Mouse (Mus musculus): Measurements from ENCODE around the gene Tex22. TPM values are rescaled to one million over a fixed set of nuclear protein-coding genes. Genes with fewer than 3 reads are reported as not detected.

Tex22 gene
- polyA plus RNA-seq, 1 experiment from 2014 or later: not detected

GRCm38 (mm10) chr12:113103846-113104451 lies 29.6 kb downstream of the Tex22 start:
- Histone ChIP-seq H3K27me3 (no peaks in the 10 kb centered on the region), H3K9ac (no peak overlapping the region), H3K9me3 (replicated peaks) (no peaks in the 10 kb centered on the region), H3K4me2 (no peak overlapping the region), H3K27ac (no peak overlapping the region), H3K4me3 (no peak overlapping the region), H3K4me1 (replicated peaks) (peaks cover 70% of the 10 kb centered on the region), H3K36me3 (no peaks in the 10 kb centered on the region)
- 77% methylated on average over 8 of the region's 8 CpGs for WGBS
- ATAC-seq (replicated peaks; ENCODE audit: insufficient number of reproducible peaks, insufficient read depth, low FRiP score, low read depth): no peak

- WGBS: 79% methylated on average over 6 of the region's 6 CpGs
- Histone ChIP-seq H3K4me1 (replicated peaks) (peaks cover 51% of the 10 kb centered on the region), H3K9me3 (replicated peaks) (no peaks in the 10 kb centered on the region), H3K36me3 (no peaks in the 10 kb centered on the region), H3K4me3 (no peak overlapping the region), H3K27me3 (no peaks in the 10 kb centered on the region), H3K9ac (no peak overlapping the region), H3K4me2 (no peak overlapping the region), H3K27ac (no peak overlapping the region)
- ATAC-seq (replicated peaks; ENCODE audit: insufficient number of reproducible peaks, insufficient read depth, low FRiP score, low read depth): no peak
Observed at GRCm38 (mm10) chr12:113106386-113106785, 32.1 kb downstream of the Tex22 start.

- H3K27ac ChIP-seq: no peak overlapping the region
- H3K4me1 ChIP-seq (replicated peaks): peaks cover 43% of the 10 kb centered on the region
- peaks cover 1% of the 10 kb centered on the region; the same call in 1 of the 2 replicates for H3K36me3 ChIP-seq
- H3K4me3 ChIP-seq: no peak overlapping the region
- WGBS: 63% methylated on average over 4 of the region's 4 CpGs
- H3K4me2 ChIP-seq: no peak overlapping the region
- no peak for ATAC-seq (replicated peaks; ENCODE audit: insufficient number of reproducible peaks, insufficient read depth, low FRiP score, low read depth)
- H3K9ac ChIP-seq: no peak overlapping the region
- H3K27me3 ChIP-seq: no peaks in the 10 kb centered on the region
- H3K9me3 ChIP-seq (replicated peaks): no peaks in the 10 kb centered on the region
Observed at GRCm38 (mm10) chr12:113107431-113108124, 33.3 kb downstream of the Tex22 start.

- 76% methylated on average over 17 of the region's 17 CpGs for WGBS
- Histone ChIP-seq H3K36me3 (peaks cover 8% of the 10 kb centered on the region; the same call in 1 of the 2 replicates), H3K27ac (no peak overlapping the region), H3K4me1 (replicated peaks) (peaks cover 34% of the 10 kb centered on the region), H3K27me3 (no peaks in the 10 kb centered on the region), H3K9me3 (replicated peaks) (no peaks in the 10 kb centered on the region), H3K4me3 (no peak overlapping the region), H3K4me2 (no peak overlapping the region), H3K9ac (no peak overlapping the region)
- no peak for ATAC-seq (replicated peaks; ENCODE audit: insufficient number of reproducible peaks, insufficient read depth, low FRiP score, low read depth)
Observed at GRCm38 (mm10) chr12:113108528-113109283, 34.4 kb downstream of the Tex22 start.

- H3K4me2 ChIP-seq: no peak overlapping the region
- no peak overlapping the region for H3K9ac ChIP-seq
- no peaks in the 10 kb centered on the region for H3K27me3 ChIP-seq
- no peaks in the 10 kb centered on the region for H3K9me3 ChIP-seq (replicated peaks)
- peaks cover 27% of the 10 kb centered on the region for H3K4me1 ChIP-seq (replicated peaks)
- H3K36me3 ChIP-seq: peaks cover 15% of the 10 kb centered on the region
- H3K4me3 ChIP-seq: no peak overlapping the region
- WGBS: 87% methylated on average over 10 of the region's 10 CpGs
- H3K27ac ChIP-seq: no peak overlapping the region
- ATAC-seq (replicated peaks; ENCODE audit: insufficient number of reproducible peaks, insufficient read depth, low FRiP score, low read depth): no peak
Observed at GRCm38 (mm10) chr12:113109801-113110200, 35.5 kb downstream of the Tex22 start.

GRCm38 (mm10) chr12:113114141-113114540 lies 39.8 kb downstream of the Tex22 start:
- H3K9ac ChIP-seq: no peak overlapping the region
- peaks cover 12% of the 10 kb centered on the region; the same call in 1 of the 2 replicates for H3K4me1 ChIP-seq (replicated peaks)
- peaks cover 49% of the 10 kb centered on the region for H3K36me3 ChIP-seq
- H3K4me2 ChIP-seq: no peak overlapping the region
- H3K9me3 ChIP-seq (replicated peaks): no peaks in the 10 kb centered on the region
- WGBS: 82% methylated on average over 4 of the region's 4 CpGs
- no peak for ATAC-seq (replicated peaks; ENCODE audit: insufficient number of reproducible peaks, insufficient read depth, low FRiP score, low read depth)
- no peaks in the 10 kb centered on the region for H3K27me3 ChIP-seq
- H3K4me3 ChIP-seq: no peak overlapping the region
- no peak overlapping the region for H3K27ac ChIP-seq

GRCm38 (mm10) chr12:113114856-113115538 lies 40.7 kb downstream of the Tex22 start:
- WGBS: 78% methylated on average over 16 of the region's 16 CpGs
- no peaks in the 10 kb centered on the region for H3K27me3 ChIP-seq
- no peak overlapping the region for H3K9ac ChIP-seq
- no peak overlapping the region for H3K4me2 ChIP-seq
- H3K4me3 ChIP-seq: no peak overlapping the region
- H3K4me1 ChIP-seq (replicated peaks): peaks cover 19% of the 10 kb centered on the region
- H3K9me3 ChIP-seq (replicated peaks): no peaks in the 10 kb centered on the region
- H3K36me3 ChIP-seq: peaks cover 50% of the 10 kb centered on the region
- no peak overlapping the region for H3K27ac ChIP-seq
- ATAC-seq (replicated peaks; ENCODE audit: insufficient number of reproducible peaks, insufficient read depth, low FRiP score, low read depth): no peak

GRCm38 (mm10) chr12:113119516-113120410 lies 45.5 kb downstream of the Tex22 start:
- WGBS: 85% methylated on average over 20 of the region's 20 CpGs
- Histone ChIP-seq H3K9ac (no peak overlapping the region), H3K4me2 (no peak overlapping the region), H3K27ac (peak overlapping the region; percentile 51), H3K27me3 (no peaks in the 10 kb centered on the region), H3K4me1 (replicated peaks) (peaks cover 21% of the 10 kb centered on the region), H3K4me3 (no peak overlapping the region), H3K36me3 (peaks cover 77% of the 10 kb centered on the region), H3K9me3 (replicated peaks) (no peaks in the 10 kb centered on the region)
- ATAC-seq (replicated peaks; ENCODE audit: insufficient number of reproducible peaks, insufficient read depth, low FRiP score, low read depth): peak; percentile 58; the same call in 1 of the 2 replicates

- Histone ChIP-seq H3K36me3 (peaks cover 80% of the 10 kb centered on the region), H3K4me1 (replicated peaks) (peaks cover 14% of the 10 kb centered on the region), H3K9me3 (replicated peaks) (no peaks in the 10 kb centered on the region), H3K4me2 (no peak overlapping the region), H3K9ac (no peak overlapping the region), H3K4me3 (no peak overlapping the region), H3K27ac (0 out of 2 replicates have a peak overlapping the region, but pooled peaks have one; percentile 1), H3K27me3 (no peaks in the 10 kb centered on the region)
- 58% methylated on average over 6 of the region's 6 CpGs for WGBS
- no peak for ATAC-seq (replicated peaks; ENCODE audit: insufficient number of reproducible peaks, insufficient read depth, low FRiP score, low read depth)
Observed at GRCm38 (mm10) chr12:113124726-113125125, 50.4 kb downstream of the Tex22 start.

- Histone ChIP-seq H3K4me3 (no peak overlapping the region), H3K9ac (no peak overlapping the region), H3K4me2 (no peak overlapping the region), H3K9me3 (replicated peaks) (no peaks in the 10 kb centered on the region), H3K4me1 (replicated peaks) (peaks cover 42% of the 10 kb centered on the region), H3K36me3 (peaks cover 78% of the 10 kb centered on the region), H3K27me3 (no peaks in the 10 kb centered on the region), H3K27ac (no peak overlapping the region)
- ATAC-seq (replicated peaks; ENCODE audit: insufficient number of reproducible peaks, insufficient read depth, low FRiP score, low read depth): no peak
- 95% methylated on average over 8 of the region's 8 CpGs for WGBS
Observed at GRCm38 (mm10) chr12:113130732-113131131, 56.4 kb downstream of the Tex22 start.

All from heart, embryonic 15.5 days (tissue).